Mouse (Mus musculus) heart, embryonic 15.5 days (tissue): ENCODE data around the gene Ppp3cb. TPM values are rescaled to one million over a fixed set of nuclear protein-coding genes. Genes with fewer than 3 reads are reported as not detected.

ENCODE experiments used
- ATAC-seq: fragments of 200-750 bp; cut with Nextera tagmentation; replicated peaks from 2 replicates; pipeline ENCODE4 v1.8.0; 2017; ENCODE audit warnings: low read depth, moderate TSS enrichment; ENCODE audit not compliant: insufficient number of reproducible peaks, insufficient read depth, low FRiP score
- H3K27ac ChIP-seq: fragments of 300-500 bp; sonication (generic); 2 replicates; pipeline ENCODE4 v1.5.1; 2015; ENCODE audit warnings: mild to moderate bottlenecking, inconsistent platforms
- H3K27me3 ChIP-seq: fragments of 300-500 bp; sonication (generic); 2 replicates; pipeline ENCODE4 v1.6.1; 2015; ENCODE audit warnings: inconsistent platforms
- H3K36me3 ChIP-seq: fragments of 300-500 bp; sonication (generic); 2 replicates; pipeline ENCODE4 v1.6.1; 2015; ENCODE audit warnings: mild to moderate bottlenecking, inconsistent platforms
- H3K4me1 ChIP-seq: fragments of 300-500 bp; sonication (generic); replicated peaks from 2 replicates; pipeline ENCODE4 v1.6.1; 2015; ENCODE audit warnings: inconsistent platforms
- H3K4me2 ChIP-seq: fragments of 300-500 bp; sonication (generic); 2 replicates; pipeline ENCODE4 v1.6.1; 2015; ENCODE audit warnings: inconsistent platforms, mild to moderate bottlenecking, moderate library complexity
- H3K4me3 ChIP-seq: fragments of 300-500 bp; sonication (generic); 2 replicates; pipeline ENCODE4 v1.5.1; 2015; ENCODE audit warnings: mild to moderate bottlenecking, inconsistent platforms
- H3K9ac ChIP-seq: fragments of 300-500 bp; sonication (generic); 2 replicates; pipeline ENCODE4 v1.6.1; 2015; ENCODE audit warnings: mild to moderate bottlenecking, inconsistent platforms
- H3K9me3 ChIP-seq: fragments of 300-500 bp; sonication (generic); replicated peaks from 2 replicates; pipeline ENCODE4 v1.6.1; 2016; ENCODE audit warnings: inconsistent platforms
- WGBS: fragments of 180-500 bp; shearing (Covaris S2); methylation state at CpG from one replicate; pipeline ENCODE4 v1.1.7; 2015; ENCODE audit warnings: mixed read lengths; 5-methylcytosine and 5-hydroxymethylcytosine counted together
- polyA plus RNA-seq: library from polyadenylated mRNA; unstranded; fragments of >200 nt; fragmentation: Nextera tagmentation; extraction: Ambion mirVana; gene quantifications from 2 replicates; pipeline ENCODE4 v1.2.1, GENCODE M21; 2015

Ppp3cb gene
- polyA plus RNA-seq, 1 experiment from 2014 or later: 34.9 TPM

GRCm38 (mm10) chr14:20544467-20545411, 1.6 kb downstream of the Ppp3cb start:
- H3K4me1 ChIP-seq: peaks cover 13% of the 10 kb centered on the region
- peaks cover 13% of the 10 kb centered on the region for H3K36me3 ChIP-seq
- H3K9ac ChIP-seq: no peak overlapping the region
- ATAC-seq: no peak
- H3K4me3 ChIP-seq: peak overlapping the region; percentile 90
- no peaks in the 10 kb centered on the region for H3K27me3 ChIP-seq
- H3K4me2 ChIP-seq: peak overlapping the region; percentile 65
- H3K9me3 ChIP-seq: no peaks in the 10 kb centered on the region
- H3K27ac ChIP-seq: no peak overlapping the region
- 63% methylated on average over 7 of the region's 7 CpGs for WGBS

GRCm38 (mm10) chr14:20529643-20530042, 16.7 kb downstream of the Ppp3cb start:
- Histone ChIP-seq H3K27me3 (no peaks in the 10 kb centered on the region), H3K4me3 (no peak overlapping the region), H3K9ac (no peak overlapping the region), H3K27ac (no peak overlapping the region), H3K36me3 (no peaks in the 10 kb centered on the region; the same call in 1 of the 2 replicates), H3K4me1 (no peaks in the 10 kb centered on the region), H3K4me2 (no peak overlapping the region), H3K9me3 (no peaks in the 10 kb centered on the region)
- no peak for ATAC-seq
- 80% methylated on average over 4 of the region's 4 CpGs for WGBS

- peaks cover 33% of the 10 kb centered on the region for H3K36me3 ChIP-seq
- ATAC-seq: no peak
- H3K4me2 ChIP-seq: no peak overlapping the region
- H3K4me3 ChIP-seq: no peak overlapping the region
- no peak overlapping the region for H3K9ac ChIP-seq
- H3K27ac ChIP-seq: no peak overlapping the region
- no peaks in the 10 kb centered on the region for H3K4me1 ChIP-seq
- WGBS: 93% methylated on average over 2 of the region's 2 CpGs
- H3K27me3 ChIP-seq: no peaks in the 10 kb centered on the region
- H3K9me3 ChIP-seq: no peaks in the 10 kb centered on the region
Measured at GRCm38 (mm10) chr14:20520179-20520578, 26.2 kb downstream of the Ppp3cb start.

- H3K27ac ChIP-seq: no peak overlapping the region
- H3K9ac ChIP-seq: no peak overlapping the region
- H3K36me3 ChIP-seq: peaks cover 23% of the 10 kb centered on the region
- no peaks in the 10 kb centered on the region for H3K9me3 ChIP-seq
- H3K4me1 ChIP-seq: no peaks in the 10 kb centered on the region
- no peak overlapping the region for H3K4me2 ChIP-seq
- H3K27me3 ChIP-seq: no peaks in the 10 kb centered on the region
- no peak for ATAC-seq
- 69% methylated on average over 2 of the region's 2 CpGs for WGBS
- no peak overlapping the region for H3K4me3 ChIP-seq
Measured at GRCm38 (mm10) chr14:20508424-20508823, 37.9 kb downstream of the Ppp3cb start.

- no peak overlapping the region for H3K4me3 ChIP-seq
- no peak overlapping the region for H3K27ac ChIP-seq
- no peaks in the 10 kb centered on the region for H3K9me3 ChIP-seq
- peaks cover 18% of the 10 kb centered on the region for H3K36me3 ChIP-seq
- H3K4me1 ChIP-seq: no peaks in the 10 kb centered on the region
- no peak overlapping the region for H3K9ac ChIP-seq
- ATAC-seq: no peak
- no peak overlapping the region for H3K4me2 ChIP-seq
- no peaks in the 10 kb centered on the region for H3K27me3 ChIP-seq
- WGBS: 93% methylated on average over 10 of the region's 10 CpGs
Measured at GRCm38 (mm10) chr14:20502966-20503365, 43.4 kb downstream of the Ppp3cb start.

- no peaks in the 10 kb centered on the region for H3K27me3 ChIP-seq
- H3K27ac ChIP-seq: no peak overlapping the region
- H3K9ac ChIP-seq: no peak overlapping the region
- no peak for ATAC-seq
- WGBS: 90% methylated on average over 3 of the region's 3 CpGs
- no peak overlapping the region for H3K4me2 ChIP-seq
- peaks cover 35% of the 10 kb centered on the region for H3K36me3 ChIP-seq
- H3K4me3 ChIP-seq: no peak overlapping the region
- H3K4me1 ChIP-seq: no peaks in the 10 kb centered on the region
- H3K9me3 ChIP-seq: no peaks in the 10 kb centered on the region
Measured at GRCm38 (mm10) chr14:20499982-20500381, 46.4 kb downstream of the Ppp3cb start.

- H3K36me3 ChIP-seq: peaks cover 44% of the 10 kb centered on the region
- H3K4me2 ChIP-seq: no peak within 1 kb of the TSS
- no peaks in the 10 kb centered on the region for H3K4me1 ChIP-seq
- no peaks in the 10 kb centered on the region for H3K9me3 ChIP-seq
- no peak for ATAC-seq
- no peaks in the 10 kb centered on the region for H3K27me3 ChIP-seq
- no peak within 1 kb of the TSS for H3K4me3 ChIP-seq
- H3K9ac ChIP-seq: no peak within 1 kb of the TSS
- H3K27ac ChIP-seq: no peak within 1 kb of the TSS
- whole genome bisulfite sequencing: 70% methylated on average over 2 of the region's 2 CpGs
Measured at GRCm38 (mm10) chr14:20496603-20497002, 49.8 kb downstream of the Ppp3cb start, which contains the start of gene Mss51. Gene Mss51, minus strand, starts transcription at chr14:20496901.

- Histone ChIP-seq H3K4me2 (no peak overlapping the region), H3K9me3 (no peaks in the 10 kb centered on the region), H3K27ac (no peak overlapping the region), H3K27me3 (no peaks in the 10 kb centered on the region), H3K4me3 (no peak overlapping the region), H3K4me1 (no peaks in the 10 kb centered on the region), H3K36me3 (peaks cover 19% of the 10 kb centered on the region; the same call in 1 of the 2 replicates), H3K9ac (no peak overlapping the region)
- ATAC-seq: no peak
- WGBS: 93% methylated on average over 5 of the region's 5 CpGs
Measured at GRCm38 (mm10) chr14:20486031-20486430, 60.3 kb downstream of the Ppp3cb start.

GRCm38 (mm10) chr14:20482051-20482751, 64.2 kb downstream of the Ppp3cb start:
- Histone ChIP-seq H3K4me2 (no peak overlapping the region), H3K9me3 (no peaks in the 10 kb centered on the region), H3K36me3 (peaks cover 16% of the 10 kb centered on the region; the same call in 1 of the 2 replicates), H3K9ac (no peak overlapping the region), H3K27me3 (no peaks in the 10 kb centered on the region), H3K4me3 (no peak overlapping the region), H3K4me1 (peaks cover 9% of the 10 kb centered on the region), H3K27ac (no peak overlapping the region)
- no peak for ATAC-seq
- 87% methylated on average over 7 of the region's 7 CpGs for WGBS

- no peak overlapping the region for H3K27ac ChIP-seq
- 20% methylated on average over 5 of the region's 5 CpGs for WGBS
- no peak for ATAC-seq
Measured at GRCm38 (mm10) chr14:20481211-20481610, 65.2 kb downstream of the Ppp3cb start.

GRCm38 (mm10) chr14:20480195-20480579, 66.2 kb downstream of the Ppp3cb start:
- peaks cover 11% of the 10 kb centered on the region; the same call in 1 of the 2 replicates for H3K36me3 ChIP-seq
- peak overlapping the region; percentile 67 for H3K4me3 ChIP-seq
- peak overlapping the region; percentile 70 for H3K9ac ChIP-seq
- 73% methylated on average over 1 of the region's 1 CpGs for WGBS
- H3K27ac ChIP-seq: peak overlapping the region; percentile 80
- H3K27me3 ChIP-seq: no peaks in the 10 kb centered on the region
- no peaks in the 10 kb centered on the region for H3K9me3 ChIP-seq
- ATAC-seq: no peak
- H3K4me2 ChIP-seq: peak overlapping the region; percentile 82
- peaks cover 13% of the 10 kb centered on the region for H3K4me1 ChIP-seq

More at GRCm38 (mm10) chr14:20481211-20481610, 65.2 kb downstream of the Ppp3cb start:
- Histone ChIP-seq H3K4me2 (no peak overlapping the region), H3K27me3 (no peaks in the 10 kb centered on the region), H3K36me3 (peaks cover 11% of the 10 kb centered on the region; the same call in 1 of the 2 replicates), H3K9me3 (no peaks in the 10 kb centered on the region), H3K9ac (no peak overlapping the region), H3K4me1 (peaks cover 13% of the 10 kb centered on the region), H3K4me3 (no peak overlapping the region)
